Mouse (Mus musculus): ENCODE measurements around the gene Ift22.

DNA sequence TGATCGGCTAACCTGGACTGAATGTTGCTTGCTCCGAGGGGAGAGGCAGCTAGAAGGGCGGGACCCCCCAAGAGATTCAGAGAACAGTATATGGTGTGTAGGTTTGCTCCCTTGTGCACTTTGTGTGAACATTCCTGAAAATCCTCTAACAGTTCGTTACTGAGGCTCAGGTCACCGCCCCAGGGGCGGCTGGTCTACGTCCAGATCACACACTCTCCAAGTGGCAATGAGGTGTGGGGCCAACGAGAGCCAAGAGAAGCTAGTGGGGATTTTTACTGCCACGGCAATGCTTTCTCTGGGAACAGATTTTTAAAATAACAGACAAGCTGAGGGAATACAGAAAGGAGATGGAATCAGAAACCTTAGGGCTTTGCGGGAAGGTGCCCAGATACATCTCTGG, 33.7 kb upstream of the Ift22 start:
- TF ChIP-seq MYOD1 (IDR thresholded peaks at IDR 0.05; ENCODE audit: control insufficient read depth, insufficient read length, low read depth), result no peak
- TF ChIP-seq CTCF (IDR thresholded peaks at IDR 0.05; ENCODE audit: control insufficient read depth, insufficient read depth, insufficient read length), result no peak
- TF ChIP-seq CEBPB (IDR thresholded peaks at IDR 0.05; ENCODE audit: low read depth), result no peak
- TF ChIP-seq USF1 (IDR thresholded peaks at IDR 0.05; ENCODE audit: low read depth), result no peak
- TF ChIP-seq MAX (IDR thresholded peaks at IDR 0.05), result no peak
- TF ChIP-seq MYOG (IDR thresholded peaks at IDR 0.05; ENCODE audit: control insufficient read depth, extremely low read depth, insufficient read length), result no peak
- TF ChIP-seq FOSL1 (IDR thresholded peaks at IDR 0.05; ENCODE audit: insufficient read depth, low read length, poor library complexity, severe bottlenecking), result no peak

Measured in C2C12 (cell line).